Mouse (Mus musculus) CH12.LX (cell line): Measurements from ENCODE around the gene Gm3625. TPM values are rescaled to one million over a fixed set of nuclear protein-coding genes. Genes with fewer than 3 reads are reported as not detected.

ENCODE experiments used
- DNase-seq: peaks from one replicate; pipeline ENCODE4 v3.0.0-alpha.2; 2013; ENCODE audit errors: extremely low read depth
- H3K27ac ChIP-seq: 2 replicates; pipeline ENCODE4 v1.5.1; 2012; ENCODE audit warnings: low read depth, mild to moderate bottlenecking, control low read depth, moderate library complexity; ENCODE audit not compliant: insufficient read depth
- H3K27me3 ChIP-seq: replicated peaks from 2 replicates; pipeline ENCODE3; 2012; ENCODE audit warnings: inconsistent platforms
- H3K36me3 ChIP-seq, 2 experiments: replicated peaks in 1 of 2; 2 replicates each; pipeline versions ENCODE3 to v1.6.1; 2012; ENCODE audit warnings: inconsistent platforms in 1 of 2, low read length in 1 of 2, mild to moderate bottlenecking in 1 of 2, mixed read lengths in 1 of 2, moderate library complexity in 1 of 2; ENCODE audit not compliant: control insufficient read depth in 1 of 2, insufficient read depth in 1 of 2
- H3K4me1 ChIP-seq, 2 experiments: 2 replicates each; pipeline ENCODE4 v1.6.1; 2012; ENCODE audit warnings: inconsistent platforms in 1 of 2, moderate library complexity in 1 of 2; ENCODE audit not compliant: insufficient read depth in 2 of 2, control insufficient read depth in 1 of 2
- H3K4me2 ChIP-seq: 2 replicates; pipeline ENCODE4 v1.6.1; 2012; ENCODE audit warnings: low read depth, mild to moderate bottlenecking, control low read depth; ENCODE audit not compliant: poor library complexity, insufficient read depth, severe bottlenecking
- H3K4me3 ChIP-seq, 3 experiments: fragments of 150-350 bp in 1 of 3; sonication (generic) in 1 of 3; replicated peaks in 1 of 3; 2 replicates each; pipeline versions ENCODE3 to v1.5.1; 2011 to 2012; ENCODE audit warnings: low read depth in 2 of 3, low read length in 2 of 3, mild to moderate bottlenecking in 2 of 3, moderate library complexity in 2 of 3, control low read depth in 1 of 3, improper control_type of control experiment in 1 of 3, inconsistent platforms in 1 of 3, mixed read lengths in 1 of 3; ENCODE audit not compliant: poor library complexity in 1 of 3
- H3K79me2 ChIP-seq: replicated peaks from 2 replicates; pipeline ENCODE4 v1.6.1; 2012; ENCODE audit warnings: mild to moderate bottlenecking, moderate library complexity; ENCODE audit not compliant: control insufficient read depth, poor library complexity, insufficient read depth, severe bottlenecking; ENCODE audit errors: extremely low read depth
- H3K9ac ChIP-seq: 2 replicates; pipeline ENCODE4 v1.6.1; 2012; ENCODE audit warnings: low read depth, mild to moderate bottlenecking, control low read depth, moderate library complexity; ENCODE audit not compliant: insufficient read depth
- H3K9me3 ChIP-seq: replicated peaks from 2 replicates; pipeline ENCODE3; 2012; ENCODE audit warnings: low read length, inconsistent platforms, mixed read lengths
- BHLHE40 ChIP-seq: IDR thresholded peaks from 2 replicates; pipeline ENCODE4 v1.6.1; 2011; ENCODE audit warnings: mild to moderate bottlenecking, low read depth, low read length, improper control_type of control experiment
- CHD2 ChIP-seq: IDR thresholded peaks from 2 replicates; pipeline ENCODE4 v1.6.1; 2011; ENCODE audit warnings: low read length, improper control_type of control experiment
- ELF1 ChIP-seq: IDR thresholded peaks from 2 replicates; pipeline ENCODE4 v1.6.1; 2014; ENCODE audit warnings: low read depth, mild to moderate bottlenecking, inconsistent platforms, low read length, improper control_type of control experiment
- EP300 ChIP-seq: IDR thresholded peaks from 2 replicates; pipeline ENCODE4 v1.6.1; 2011; ENCODE audit warnings: low read length, improper control_type of control experiment
- HCFC1 ChIP-seq: IDR thresholded peaks from 2 replicates; pipeline ENCODE4 v1.6.1; 2012; ENCODE audit warnings: low read depth, mild to moderate bottlenecking, inconsistent platforms, low read length, improper control_type of control experiment
- IRF4 ChIP-seq: IDR thresholded peaks from 2 replicates; pipeline ENCODE4 v1.6.1; 2014; ENCODE audit warnings: low read depth, mild to moderate bottlenecking, inconsistent platforms, low read length, improper control_type of control experiment
- JUN ChIP-seq: IDR thresholded peaks from 2 replicates; pipeline ENCODE4 v1.6.1; 2011; ENCODE audit warnings: low read depth, mild to moderate bottlenecking, low read length, improper control_type of control experiment, moderate library complexity; ENCODE audit not compliant: insufficient read depth
- JUND ChIP-seq: conservative IDR thresholded peaks from 2 replicates; pipeline ENCODE4 v1.6.1; 2011; ENCODE audit warnings: low read depth, low read length, improper control_type of control experiment
- KAT2A ChIP-seq: IDR thresholded peaks from 2 replicates; pipeline ENCODE4 v1.6.1; 2012; ENCODE audit warnings: low read length, improper control_type of control experiment, inconsistent platforms; ENCODE audit not compliant: insufficient replicate concordance
- MAFK ChIP-seq: IDR thresholded peaks from 2 replicates; pipeline ENCODE4 v1.6.1; 2011; ENCODE audit warnings: low read length, improper control_type of control experiment; ENCODE audit not compliant: insufficient replicate concordance
- MAX ChIP-seq: IDR thresholded peaks from 2 replicates; pipeline ENCODE4 v1.6.1; 2011; ENCODE audit warnings: low read length, improper control_type of control experiment
- MEF2A ChIP-seq: IDR thresholded peaks from 2 replicates; pipeline ENCODE4 v1.6.1; 2014; ENCODE audit warnings: low read depth, mild to moderate bottlenecking, inconsistent platforms, low read length, improper control_type of control experiment, borderline replicate concordance
- MXI1 ChIP-seq: IDR thresholded peaks from 2 replicates; pipeline ENCODE4 v1.6.1; 2011; ENCODE audit warnings: mild to moderate bottlenecking, low read depth, low read length, improper control_type of control experiment
- MYC ChIP-seq: IDR thresholded peaks from 2 replicates; pipeline ENCODE4 v1.6.1; 2011; ENCODE audit warnings: low read depth, mild to moderate bottlenecking, improper control_type of control experiment, low read length
- RCOR1 ChIP-seq: conservative IDR thresholded peaks from 2 replicates; pipeline ENCODE4 v1.6.1; 2012; ENCODE audit warnings: low read depth, mild to moderate bottlenecking, inconsistent platforms, low read length, improper control_type of control experiment
- USF1 ChIP-seq: IDR thresholded peaks from 2 replicates; pipeline ENCODE4 v1.6.1; 2014; ENCODE audit warnings: low read depth, mild to moderate bottlenecking, inconsistent platforms, low read length, improper control_type of control experiment
- ZMIZ1 ChIP-seq: IDR thresholded peaks from 2 replicates; pipeline ENCODE4 v1.6.1; 2012; ENCODE audit warnings: low read depth, mild to moderate bottlenecking, inconsistent platforms, low read length, improper control_type of control experiment
- ZNF384 ChIP-seq: IDR thresholded peaks from 2 replicates; pipeline ENCODE4 v1.6.1; 2012; ENCODE audit warnings: low read depth, low read length, improper control_type of control experiment, inconsistent platforms
- dilution Hi-C: fragments of 300-500 bp; cut with MboI; formaldehyde crosslinking; loops from 2 replicates; pipeline ENCODE4 v1.14.3; 2020; ENCODE audit warnings: low sequenced_read_pairs; ENCODE audit not compliant: extremely low pct_unique_long_range_greater_than_20kb, extremely low pct_ligation_motif_present
- in situ Hi-C: fragments of 300-500 bp; cut with MboI; formaldehyde crosslinking; loops from 3 replicates; pipeline ENCODE4 v1.14.3; 2019; ENCODE audit warnings: low sequenced_read_pairs, low pct_ligation_motif_present, low pct_unique_long_range_greater_than_20kb, mixed read lengths
- polyA plus RNA-seq: library from polyadenylated mRNA; unstranded; fragments of >175 nt; gene quantifications from 2 replicates; pipeline ENCODE4 v1.2.1, GENCODE M21; 2012; ENCODE audit warnings: low read depth; ENCODE audit not compliant: insufficient read length
- total RNA-seq, 2 experiments: library from RNA; depleted of rRNA; stranded (reverse); fragments of 300-350 nt in 1 of 2; fragments of >200 nt in 1 of 2; gene quantifications; 2 replicates each; pipeline ENCODE4 v1.2.3; 2012 to 2014

The Gm3625 gene
- total and polyA plus RNA-seq, 3 experiments = not detected

DNA sequence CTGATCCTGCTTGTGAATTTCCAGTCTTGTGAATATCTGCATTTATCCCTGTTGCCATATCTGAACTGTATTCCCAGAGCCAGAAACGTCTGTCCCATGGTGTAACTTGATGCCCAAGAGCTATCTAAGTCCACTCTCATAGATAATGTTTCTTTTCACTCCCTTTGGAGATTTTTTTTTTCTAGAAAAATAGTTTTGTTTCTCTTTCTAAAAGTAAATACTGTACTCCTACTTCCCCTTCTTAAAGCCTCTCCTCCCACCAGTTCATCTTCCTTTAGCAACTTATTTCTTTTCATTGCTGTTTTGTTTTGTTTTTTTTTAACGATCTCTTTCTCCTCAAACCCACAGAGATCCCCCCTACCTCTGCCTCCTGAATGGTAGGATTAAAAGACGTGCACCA, 13.9 kb upstream of the Gm3625 start:
- no peak overlapping the region for H3K4me2 ChIP-seq
- no peak for DNase-seq
- peaks cover 11 to 40% of the 10 kb centered on the region in 2 experiments; a peak in 3 of 4 replicates for H3K4me1 ChIP-seq
- H3K79me2 ChIP-seq = peaks cover 16% of the 10 kb centered on the region
- no peaks in the 10 kb centered on the region for H3K9me3 ChIP-seq
- peaks cover 0 to 14% of the 10 kb centered on the region in 2 experiments for H3K36me3 ChIP-seq
- in situ Hi-C loops (no loop called here), dilution Hi-C loops (no loop called here)
- peak overlapping the region; percentile 33; the same call in 1 of the 2 replicates for H3K9ac ChIP-seq
- no peak overlapping the region for H3K27ac ChIP-seq
- H3K4me3 ChIP-seq = no peak overlapping the region
- no peaks in the 10 kb centered on the region for H3K27me3 ChIP-seq
- TF ChIP-seq USF1 = no peak
- TF ChIP-seq ZNF384 = peak; percentile 52; the same call in 1 of the 2 replicates

DNA sequence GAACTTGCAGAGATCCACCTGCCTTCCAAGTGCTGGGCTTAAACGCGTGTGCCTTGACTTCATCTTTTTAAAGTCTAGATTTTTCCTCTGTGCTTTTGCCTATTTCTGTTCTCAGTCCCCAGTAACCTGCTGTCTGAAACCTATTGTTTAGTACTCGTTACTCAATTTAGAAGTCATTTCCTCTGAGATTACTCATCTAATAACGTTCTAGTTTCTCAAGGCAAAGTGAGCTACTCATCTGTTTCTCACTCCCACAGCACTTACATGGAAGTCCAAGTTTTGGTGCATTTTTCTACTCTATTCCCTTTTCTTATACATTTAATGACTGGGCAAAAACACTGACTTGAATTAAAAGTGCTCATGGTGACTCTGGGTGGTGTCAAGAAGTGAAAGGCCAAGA, 7.0 kb upstream of the Gm3625 start:
- dilution Hi-C loops (no loop called here), in situ Hi-C loops (no loop called here)
- no peaks in the 10 kb centered on the region for H3K27me3 ChIP-seq
- peaks cover 11 to 64% of the 10 kb centered on the region in 2 experiments for H3K4me1 ChIP-seq
- H3K79me2 ChIP-seq = peaks cover 41% of the 10 kb centered on the region
- no peak overlapping the region for H3K27ac ChIP-seq
- peak; percentile 33 for DNase-seq
- peaks cover 0 to 13% of the 10 kb centered on the region in 2 experiments for H3K36me3 ChIP-seq
- no peak overlapping the region for H3K9ac ChIP-seq
- peak overlapping the region; percentile 46; the same call in 1 of the 2 replicates for H3K4me2 ChIP-seq
- H3K9me3 ChIP-seq = no peaks in the 10 kb centered on the region
- peak; percentile 62; the same call in 1 of the 2 replicates for TF ChIP-seq MEF2A
- peak; percentile 64 for TF ChIP-seq JUND
- TF ChIP-seq MYC = no peak
- peak; percentile 27; the same call in 1 of the 2 replicates for TF ChIP-seq JUN
- TF ChIP-seq EP300 = peak; percentile 73
- TF ChIP-seq CHD2 = no peak
- 0 out of 2 replicates have a peak, but pooled peaks have one; percentile 19 for TF ChIP-seq BHLHE40
- TF ChIP-seq IRF4 = peak; percentile 55; the same call in 1 of the 2 replicates
- TF ChIP-seq, all 38 proteins: peak for 6
- no peak overlapping the region for H3K4me3 ChIP-seq

DNA sequence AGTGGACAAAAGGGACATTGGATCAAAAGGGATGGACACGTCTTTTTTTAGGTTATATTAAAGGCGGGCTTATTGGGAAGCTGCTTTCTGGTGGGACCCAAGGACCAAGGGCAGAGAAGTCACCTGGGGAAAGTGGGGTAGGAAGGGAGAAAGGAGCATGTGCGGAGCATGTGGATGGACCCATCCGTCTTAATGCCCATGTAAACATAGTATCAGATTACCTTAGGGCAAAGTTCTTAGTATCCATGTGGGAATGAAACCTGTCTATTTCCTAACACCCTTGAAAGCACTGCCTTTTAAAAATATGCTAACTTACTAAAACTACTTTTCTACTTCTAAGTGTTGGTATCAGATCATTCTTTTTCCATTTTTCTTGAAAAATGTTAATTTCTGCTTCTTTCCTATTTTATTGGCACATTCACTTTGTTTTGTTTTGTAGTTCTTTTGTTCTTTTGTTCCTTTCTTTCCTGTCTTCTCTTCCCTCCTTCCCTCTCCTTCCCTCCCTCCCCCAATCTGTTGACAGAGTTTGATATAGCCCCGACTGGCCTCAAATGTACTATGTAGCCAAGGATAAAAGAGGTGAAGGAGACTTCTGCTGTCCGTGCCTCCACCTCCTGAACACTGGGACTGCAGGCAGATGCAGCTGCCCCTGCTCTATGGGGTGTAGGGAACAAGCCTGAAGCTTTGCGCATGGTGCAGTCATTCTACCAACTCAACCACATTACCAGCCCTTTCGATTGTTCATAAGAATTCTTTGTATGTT, 6.1 kb upstream of the Gm3625 start:
- no peaks in the 10 kb centered on the region for H3K27me3 ChIP-seq
- in situ Hi-C loops (no loop called here), dilution Hi-C loops (no loop called here)
- peaks cover 43% of the 10 kb centered on the region for H3K79me2 ChIP-seq
- H3K4me2 ChIP-seq = peak overlapping the region; percentile 44; the same call in 1 of the 2 replicates
- DNase-seq = no peak
- H3K4me3 ChIP-seq = peak overlapping the region in 1 of 3 experiments; percentile 44
- H3K9me3 ChIP-seq = no peaks in the 10 kb centered on the region
- TF ChIP-seq MAFK (no peak), ZMIZ1 (no peak), MAX (no peak), KAT2A (no peak), MXI1 (no peak), JUN (no peak), ELF1 (no peak), RCOR1 (no peak), EP300 (no peak), HCFC1 (no peak)
- no peak overlapping the region for H3K9ac ChIP-seq
- no peak overlapping the region for H3K27ac ChIP-seq
- H3K36me3 ChIP-seq = peaks cover 0 to 13% of the 10 kb centered on the region in 2 experiments
- peaks cover 11 to 64% of the 10 kb centered on the region in 2 experiments for H3K4me1 ChIP-seq
